Mouse (Mus musculus) CH12.LX (cell line): ENCODE measurements around the gene Kcnh3. TPM values are rescaled to one million over a fixed set of nuclear protein-coding genes. Genes with fewer than 3 reads are reported as not detected.

Source experiments
- DNase-seq: peaks from one replicate; pipeline ENCODE4 v3.0.0-alpha.2; 2013; ENCODE audit errors: extremely low read depth
- H3K27ac ChIP-seq: 2 replicates; pipeline ENCODE4 v1.5.1; 2012; ENCODE audit warnings: low read depth, mild to moderate bottlenecking, control low read depth, moderate library complexity; ENCODE audit not compliant: insufficient read depth
- H3K27me3 ChIP-seq: replicated peaks from 2 replicates; pipeline ENCODE3; 2012; ENCODE audit warnings: inconsistent platforms
- H3K36me3 ChIP-seq, 2 experiments: replicated peaks in 1 of 2; 2 replicates each; pipeline versions ENCODE3 to v1.6.1; 2012; ENCODE audit warnings: inconsistent platforms in 1 of 2, low read length in 1 of 2, mild to moderate bottlenecking in 1 of 2, mixed read lengths in 1 of 2, moderate library complexity in 1 of 2; ENCODE audit not compliant: control insufficient read depth in 1 of 2, insufficient read depth in 1 of 2
- H3K4me1 ChIP-seq, 2 experiments: 2 replicates each; pipeline ENCODE4 v1.6.1; 2012; ENCODE audit warnings: inconsistent platforms in 1 of 2, moderate library complexity in 1 of 2; ENCODE audit not compliant: insufficient read depth in 2 of 2, control insufficient read depth in 1 of 2
- H3K4me2 ChIP-seq: 2 replicates; pipeline ENCODE4 v1.6.1; 2012; ENCODE audit warnings: low read depth, mild to moderate bottlenecking, control low read depth; ENCODE audit not compliant: poor library complexity, insufficient read depth, severe bottlenecking
- H3K4me3 ChIP-seq, 3 experiments: fragments of 150-350 bp in 1 of 3; sonication (generic) in 1 of 3; replicated peaks in 1 of 3; 2 replicates each; pipeline versions ENCODE3 to v1.5.1; 2011 to 2012; ENCODE audit warnings: low read depth in 2 of 3, low read length in 2 of 3, mild to moderate bottlenecking in 2 of 3, moderate library complexity in 2 of 3, control low read depth in 1 of 3, improper control_type of control experiment in 1 of 3, inconsistent platforms in 1 of 3, mixed read lengths in 1 of 3; ENCODE audit not compliant: poor library complexity in 1 of 3
- H3K79me2 ChIP-seq: replicated peaks from 2 replicates; pipeline ENCODE4 v1.6.1; 2012; ENCODE audit warnings: mild to moderate bottlenecking, moderate library complexity; ENCODE audit not compliant: control insufficient read depth, poor library complexity, insufficient read depth, severe bottlenecking; ENCODE audit errors: extremely low read depth
- H3K9ac ChIP-seq: 2 replicates; pipeline ENCODE4 v1.6.1; 2012; ENCODE audit warnings: low read depth, mild to moderate bottlenecking, control low read depth, moderate library complexity; ENCODE audit not compliant: insufficient read depth
- H3K9me3 ChIP-seq: replicated peaks from 2 replicates; pipeline ENCODE3; 2012; ENCODE audit warnings: low read length, inconsistent platforms, mixed read lengths
- BHLHE40 ChIP-seq: IDR thresholded peaks from 2 replicates; pipeline ENCODE4 v1.6.1; 2011; ENCODE audit warnings: mild to moderate bottlenecking, low read depth, low read length, improper control_type of control experiment
- CHD1 ChIP-seq: IDR thresholded peaks from 2 replicates; pipeline ENCODE4 v1.6.1; 2012; ENCODE audit warnings: low read depth, low read length, improper control_type of control experiment, inconsistent platforms
- CHD2 ChIP-seq: IDR thresholded peaks from 2 replicates; pipeline ENCODE4 v1.6.1; 2011; ENCODE audit warnings: low read length, improper control_type of control experiment
- CTCF ChIP-seq, 2 experiments: IDR thresholded peaks in 1 of 2; conservative IDR thresholded peaks in 1 of 2; 2 replicates each; pipeline ENCODE4 v1.5.1; 2011 to 2012; ENCODE audit warnings: low read depth in 2 of 2, low read length in 2 of 2, improper control_type of control experiment in 1 of 2, inconsistent platforms in 1 of 2, mild to moderate bottlenecking in 1 of 2, moderate library complexity in 1 of 2
- ELF1 ChIP-seq: IDR thresholded peaks from 2 replicates; pipeline ENCODE4 v1.6.1; 2014; ENCODE audit warnings: low read depth, mild to moderate bottlenecking, inconsistent platforms, low read length, improper control_type of control experiment
- ETS1 ChIP-seq: conservative IDR thresholded peaks from 2 replicates; pipeline ENCODE4 v1.6.1; 2012; ENCODE audit warnings: low read depth, mild to moderate bottlenecking, inconsistent platforms, low read length, improper control_type of control experiment, moderate library complexity
- HCFC1 ChIP-seq: IDR thresholded peaks from 2 replicates; pipeline ENCODE4 v1.6.1; 2012; ENCODE audit warnings: low read depth, mild to moderate bottlenecking, inconsistent platforms, low read length, improper control_type of control experiment
- JUND ChIP-seq: conservative IDR thresholded peaks from 2 replicates; pipeline ENCODE4 v1.6.1; 2011; ENCODE audit warnings: low read depth, low read length, improper control_type of control experiment
- KAT2A ChIP-seq: IDR thresholded peaks from 2 replicates; pipeline ENCODE4 v1.6.1; 2012; ENCODE audit warnings: low read length, improper control_type of control experiment, inconsistent platforms; ENCODE audit not compliant: insufficient replicate concordance
- MAFK ChIP-seq: IDR thresholded peaks from 2 replicates; pipeline ENCODE4 v1.6.1; 2011; ENCODE audit warnings: low read length, improper control_type of control experiment; ENCODE audit not compliant: insufficient replicate concordance
- MAX ChIP-seq: IDR thresholded peaks from 2 replicates; pipeline ENCODE4 v1.6.1; 2011; ENCODE audit warnings: low read length, improper control_type of control experiment
- MEF2A ChIP-seq: IDR thresholded peaks from 2 replicates; pipeline ENCODE4 v1.6.1; 2014; ENCODE audit warnings: low read depth, mild to moderate bottlenecking, inconsistent platforms, low read length, improper control_type of control experiment, borderline replicate concordance
- NELFE ChIP-seq: IDR thresholded peaks from 2 replicates; pipeline ENCODE4 v1.6.1; 2011; ENCODE audit warnings: low read depth, low read length, improper control_type of control experiment
- RAD21 ChIP-seq: IDR thresholded peaks from 2 replicates; pipeline ENCODE4 v1.6.1; 2011; ENCODE audit warnings: low read depth, mild to moderate bottlenecking, low read length, improper control_type of control experiment, moderate library complexity
- RCOR1 ChIP-seq: conservative IDR thresholded peaks from 2 replicates; pipeline ENCODE4 v1.6.1; 2012; ENCODE audit warnings: low read depth, mild to moderate bottlenecking, inconsistent platforms, low read length, improper control_type of control experiment
- SIN3A ChIP-seq: IDR thresholded peaks from 2 replicates; pipeline ENCODE4 v1.6.1; 2012; ENCODE audit warnings: low read length, improper control_type of control experiment, inconsistent platforms
- SMC3 ChIP-seq: IDR thresholded peaks from 2 replicates; pipeline ENCODE4 v1.6.1; 2011; ENCODE audit warnings: low read depth, low read length, improper control_type of control experiment
- UBTF ChIP-seq: IDR thresholded peaks from 2 replicates; pipeline ENCODE4 v1.6.1; 2012; ENCODE audit warnings: low read depth, mild to moderate bottlenecking, inconsistent platforms, low read length, improper control_type of control experiment, moderate library complexity
- ZKSCAN1 ChIP-seq: IDR thresholded peaks from 2 replicates; pipeline ENCODE4 v1.6.1; 2012; ENCODE audit warnings: low read depth, inconsistent platforms, low read length, improper control_type of control experiment, borderline replicate concordance
- ZMIZ1 ChIP-seq: IDR thresholded peaks from 2 replicates; pipeline ENCODE4 v1.6.1; 2012; ENCODE audit warnings: low read depth, mild to moderate bottlenecking, inconsistent platforms, low read length, improper control_type of control experiment
- ZNF384 ChIP-seq: IDR thresholded peaks from 2 replicates; pipeline ENCODE4 v1.6.1; 2012; ENCODE audit warnings: low read depth, low read length, improper control_type of control experiment, inconsistent platforms
- dilution Hi-C: fragments of 300-500 bp; cut with MboI; formaldehyde crosslinking; loops from 2 replicates; pipeline ENCODE4 v1.14.3; 2020; ENCODE audit warnings: low sequenced_read_pairs; ENCODE audit not compliant: extremely low pct_unique_long_range_greater_than_20kb, extremely low pct_ligation_motif_present
- in situ Hi-C: fragments of 300-500 bp; cut with MboI; formaldehyde crosslinking; loops from 3 replicates; pipeline ENCODE4 v1.14.3; 2019; ENCODE audit warnings: low sequenced_read_pairs, low pct_ligation_motif_present, low pct_unique_long_range_greater_than_20kb, mixed read lengths
- polyA plus RNA-seq: library from polyadenylated mRNA; unstranded; fragments of >175 nt; gene quantifications from 2 replicates; pipeline ENCODE4 v1.2.1, GENCODE M21; 2012; ENCODE audit warnings: low read depth; ENCODE audit not compliant: insufficient read length
- total RNA-seq, 2 experiments: library from RNA; depleted of rRNA; stranded (reverse); fragments of 300-350 nt in 1 of 2; fragments of >200 nt in 1 of 2; gene quantifications; 2 replicates each; pipeline ENCODE4 v1.2.3; 2012 to 2014

Gene Kcnh3
- total and polyA plus RNA-seq, 3 experiments = not detected

- Histone ChIP-seq H3K27ac (no peak overlapping the region; the same call in 1 of the 2 replicates), H3K9ac (no peak overlapping the region), H3K4me1 (peaks cover 0 to 3% of the 10 kb centered on the region in 2 experiments; a peak in 1 of 4 replicates), H3K27me3 (no peaks in the 10 kb centered on the region), H3K79me2 (no peaks in the 10 kb centered on the region), H3K36me3 (peaks cover 40 to 63% of the 10 kb centered on the region in 2 experiments), H3K4me3 (no peak overlapping the region), H3K4me2 (no peak overlapping the region), H3K9me3 (no peaks in the 10 kb centered on the region)
- TF ChIP-seq MEF2A = no peak
- no peak for TF ChIP-seq RCOR1
- no peak for TF ChIP-seq JUND
- no peak for TF ChIP-seq CTCF (conservative IDR thresholded peaks at IDR 0.05 in 1 of 2, IDR thresholded peaks at IDR 0.05 in 1 of 2; ENCODE audit: low read depth in 2 of 2, low read length in 2 of 2)
- TF ChIP-seq HCFC1 = no peak
- TF ChIP-seq RAD21 = no peak
- TF ChIP-seq MAFK = no peak
- no peak for TF ChIP-seq SIN3A
- no peak for TF ChIP-seq KAT2A
- no peak for TF ChIP-seq BHLHE40
- no peak for TF ChIP-seq ZMIZ1
- no peak for TF ChIP-seq NELFE
- no peak for TF ChIP-seq ELF1
- TF ChIP-seq ETS1 = no peak
- TF ChIP-seq MAX = no peak
- TF ChIP-seq ZKSCAN1 = no peak
- TF ChIP-seq UBTF = no peak
- no peak for TF ChIP-seq CHD2
- TF ChIP-seq ZNF384 = no peak
- TF ChIP-seq CHD1 = no peak
- in situ Hi-C loops = loop anchor here (5.0 kb wide), 1 partner anchor 59 kb away; no protein-coding TSS in a partner anchor
- dilution Hi-C loops = no loop called here
- no peak for DNase-seq
Measured at GRCm38 (mm10) chr15:99213183-99213582, 11.5 kb upstream of the Kcnh3 start.

DNA sequence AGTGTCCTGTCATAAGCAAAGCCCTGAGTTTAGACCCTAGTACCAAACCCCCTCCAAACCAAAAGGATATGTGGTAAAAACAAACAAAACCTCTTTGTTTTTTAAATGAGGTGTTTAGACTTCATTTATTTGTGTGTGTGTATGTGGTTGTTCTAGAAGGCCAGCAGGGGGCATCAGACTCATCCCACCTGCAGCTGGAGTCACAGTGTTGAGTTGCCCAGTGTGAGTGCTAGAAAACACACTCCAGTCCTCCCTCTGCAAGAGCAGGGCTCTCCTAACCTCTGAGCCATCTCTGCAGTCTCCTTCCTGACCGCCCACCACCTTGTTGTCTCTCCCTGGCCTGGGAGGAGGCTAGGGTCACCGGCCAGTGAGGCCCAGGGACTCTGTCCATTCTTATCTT, 9.7 kb upstream of the Kcnh3 start:
- DNase-seq = peak; percentile 71
- Histone ChIP-seq H3K4me2 (no peak overlapping the region), H3K4me1 (peaks cover 0 to 3% of the 10 kb centered on the region in 2 experiments; a peak in 1 of 4 replicates), H3K4me3 (no peak overlapping the region), H3K27me3 (peaks cover 7% of the 10 kb centered on the region), H3K9ac (no peak overlapping the region), H3K27ac (no peak overlapping the region), H3K36me3 (peaks cover 27 to 47% of the 10 kb centered on the region in 2 experiments), H3K9me3 (no peaks in the 10 kb centered on the region), H3K79me2 (no peaks in the 10 kb centered on the region)
- dilution Hi-C loops (no loop called here), in situ Hi-C loops (loop anchor here (5.0 kb wide), 1 partner anchor 57 kb away; no protein-coding TSS in a partner anchor)
- TF ChIP-seq RAD21 = peak; percentile 58
- TF ChIP-seq CTCF (conservative IDR thresholded peaks at IDR 0.05 in 1 of 2, IDR thresholded peaks at IDR 0.05 in 1 of 2; ENCODE audit: low read depth in 2 of 2, low read length in 2 of 2) = peak; percentile 67 to 77; a peak in 3 of 4 replicates
- TF ChIP-seq SMC3 = peak; percentile 78
- no peak for TF ChIP-seq ZNF384
- TF ChIP-seq BHLHE40 = no peak
